ENCODE assay signal across 8 mouse cellular contexts in genomic region chr3:26153036-26153741, GRCm38 (mm10).
DNase-seq lines count a peak whose midpoint lies in the region; TF ChIP-seq lines count a peak whose summit lies in the region.

No protein-coding gene starts in this region.

- no peak for TF ChIP-seq EP300 in ES-Bruce4 (IDR thresholded peaks at IDR 0.05; ENCODE audit: insufficient read depth, low read depth, low read length)

- no peaks in the 10 kb centered on the region; the same call in 1 of the 2 replicates for H3K27me3 ChIP-seq in ES-Bruce4 (ENCODE audit: control insufficient read depth, insufficient read depth, low read length, poor library complexity, severe bottlenecking)
- peaks cover 16% of the 10 kb centered on the region; the same call in 1 of the 2 replicates for H3K27me3 ChIP-seq in hindbrain, embryonic 10.5 days (ENCODE audit: insufficient read depth, poor library complexity, severe bottlenecking)
- peaks cover 20% of the 10 kb centered on the region for H3K27me3 ChIP-seq in limb, embryonic 10.5 days (ENCODE audit: low read depth, poor library complexity, severe bottlenecking)

- H3K9me3 ChIP-seq in ES-Bruce4 (replicated peaks; ENCODE audit: control insufficient read depth, insufficient read depth, low read length, poor library complexity, severe bottlenecking), result no peaks in the 10 kb centered on the region
- H3K9me3 ChIP-seq in hindbrain, embryonic 10.5 days, result no peaks in the 10 kb centered on the region
- H3K9me3 ChIP-seq in limb, embryonic 10.5 days (replicated peaks), result no peaks in the 10 kb centered on the region

- no peak for TF ChIP-seq POLR2A in ES-Bruce4 (IDR thresholded peaks at IDR 0.05; ENCODE audit: insufficient read depth, low read length)
- TF ChIP-seq POLR2A in olfactory bulb, adult 2 months (IDR thresholded peaks at IDR 0.05; ENCODE audit: insufficient read depth, low read depth, low read length), result no peak

- H3K9ac ChIP-seq in ES-Bruce4 (ENCODE audit: low read depth, poor library complexity, severe bottlenecking), result no peak overlapping the region

- H3K36me3 ChIP-seq in ES-Bruce4 (ENCODE audit: control insufficient read depth, insufficient read depth, low read length, poor library complexity, severe bottlenecking), result no peaks in the 10 kb centered on the region
- no peaks in the 10 kb centered on the region for H3K36me3 ChIP-seq in hindbrain, embryonic 10.5 days
- H3K36me3 ChIP-seq in limb, embryonic 10.5 days, result no peaks in the 10 kb centered on the region

- no peak for TF ChIP-seq CTCF in ES-Bruce4 (IDR thresholded peaks at IDR 0.05; ENCODE audit: low read depth, low read length)
- no peak for TF ChIP-seq CTCF in olfactory bulb, adult 2 months (IDR thresholded peaks at IDR 0.05; ENCODE audit: insufficient read depth, low read depth, low read length)

- H3K4me1 ChIP-seq in ES-Bruce4 (ENCODE audit: control insufficient read depth, insufficient read depth, low read length), result no peaks in the 10 kb centered on the region
- peaks cover 5% of the 10 kb centered on the region; the same call in 1 of the 2 replicates for H3K4me1 ChIP-seq in hindbrain, embryonic 10.5 days (replicated peaks)
- H3K4me1 ChIP-seq in limb, embryonic 10.5 days, result peaks cover 8% of the 10 kb centered on the region
- H3K4me1 ChIP-seq in olfactory bulb, adult 2 months (ENCODE audit: control insufficient read depth, insufficient read depth, low read length), result no peaks in the 10 kb centered on the region

- peak overlapping the region; percentile 36 for H3K4me3 ChIP-seq in ES-Bruce4 (ENCODE audit: low read depth, low read length)
- H3K4me3 ChIP-seq in hindbrain, embryonic 10.5 days, result peak overlapping the region; percentile 61
- H3K4me3 ChIP-seq in limb, embryonic 10.5 days, result peak overlapping the region; percentile 55
- H3K4me3 ChIP-seq in olfactory bulb, adult 2 months (ENCODE audit: insufficient read depth, low read depth, low read length), result peak overlapping the region; percentile 75

- no peak overlapping the region for H3K27ac ChIP-seq in ES-Bruce4 (ENCODE audit: insufficient read depth, low read length)
- H3K27ac ChIP-seq in hindbrain, embryonic 10.5 days, result peak overlapping the region; percentile 73
- H3K27ac ChIP-seq in limb, embryonic 10.5 days, result no peak overlapping the region
- H3K27ac ChIP-seq in olfactory bulb, adult 2 months (ENCODE audit: insufficient read depth, low read depth, low read length), result peak overlapping the region; percentile 86

- peak; percentile 2 for DNase-seq in 3134 (ENCODE audit: extremely low read depth, insufficient read length, low spot score)
- peak; percentile 54 for DNase-seq in embryo, embryonic 9.5 days (ENCODE audit: extremely low spot score)
- peak; percentile 22 for DNase-seq in hindbrain, embryonic 10.5 days (ENCODE audit: low spot score)
- peak; percentile 62 for DNase-seq in limb, embryonic 10.5 days (ENCODE audit: low spot score)
- DNase-seq in natural killer cell, adult 2 months (ENCODE audit: low spot score in 2 of 2), result no peak
- DNase-seq in spleen, adult 18-20 months, result no peak

- under 1% methylated on average over 31 of the region's 31 CpGs for WGBS in hindbrain, embryonic 10.5 days
- under 1% methylated on average over 31 of the region's 31 CpGs for WGBS in limb, embryonic 10.5 days
- 2% methylated on average over 31 of the region's 31 CpGs for WGBS in olfactory bulb, adult 2 months

Comparison
In these comparisons a context has a peak if more than half of its experiments do, and no peak if none do; other contexts are left out.
1. DNase-seq: peak in 3134 (single experiment), embryo, embryonic 9.5 days (single experiment), hindbrain, embryonic 10.5 days (single experiment) and limb, embryonic 10.5 days (single experiment); none in natural killer cell, adult 2 months (0 of 2) and spleen, adult 18-20 months (0 of 2).
2. H3K27ac ChIP-seq: peak in hindbrain, embryonic 10.5 days (single experiment) and olfactory bulb, adult 2 months (single experiment); none in ES-Bruce4 (single experiment) and limb, embryonic 10.5 days (single experiment).
3. Peak in every context shown above with its lines, with median percentiles within 50 percentile points of each other: H3K4me3 ChIP-seq.